Mouse (Mus musculus): Measurements from ENCODE around the gene Tubg1. TPM values are rescaled to one million over a fixed set of nuclear protein-coding genes. Genes with fewer than 3 reads are reported as not detected.
A peak's percentile ranks its signal among the peaks of the same experiment; 100 is the strongest.

Gene Tubg1
- total and polyA plus RNA-seq, 2 experiments from 2014 or later: 39.4 to 47.4 TPM

DNA sequence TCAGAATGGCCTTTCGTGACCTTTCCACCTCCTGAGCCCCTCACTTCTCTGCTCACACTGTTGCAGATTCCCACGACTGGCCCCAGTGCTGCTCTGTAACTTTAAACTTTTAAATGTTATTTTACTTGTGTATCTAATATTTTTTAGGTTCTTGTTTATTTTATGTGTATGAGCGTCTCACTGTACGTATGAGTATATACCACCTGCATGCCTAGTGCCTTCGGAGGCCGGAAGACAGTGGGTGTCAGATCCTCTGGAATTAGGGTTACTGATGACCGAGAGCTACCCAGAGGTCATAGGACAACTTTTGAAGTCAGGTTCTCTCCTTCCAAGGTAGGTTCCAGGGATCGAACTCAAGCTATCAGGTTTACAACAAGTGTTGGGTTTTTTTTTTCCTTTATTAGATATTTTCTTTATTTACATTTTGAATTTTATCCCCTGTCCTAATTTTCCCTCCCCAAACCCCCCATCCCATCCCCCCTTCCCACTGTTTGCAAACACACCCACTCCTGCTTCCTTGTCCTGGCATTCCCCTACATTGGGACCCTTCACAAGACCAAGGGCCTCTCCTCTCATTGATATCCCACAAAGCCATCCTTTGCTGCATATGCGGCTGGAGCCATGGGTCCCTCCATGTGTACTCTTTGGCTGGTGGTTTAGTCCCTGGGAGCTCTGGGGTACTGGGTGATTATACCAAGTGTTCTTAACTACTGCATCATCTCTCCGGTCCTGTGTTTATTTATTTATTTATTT, 22.7 kb downstream of the Tubg1 start:
- H3K27ac ChIP-seq (ENCODE audit: low read depth): no peak overlapping the region
- no peak overlapping the region for H3K9ac ChIP-seq (replicated peaks; ENCODE audit: low read depth, low read length)
- H3K4me2 ChIP-seq (ENCODE audit: low read depth, low read length): no peak overlapping the region
- H3K4me1 ChIP-seq (ENCODE audit: control insufficient read depth, insufficient read depth): 0 out of 2 replicates have a peak, but pooled peaks cover 4% of the 10 kb centered on the region
- no peak overlapping the region for H3K4me3 ChIP-seq (ENCODE audit: low read depth, low read length)
- H3K36me3 ChIP-seq (replicated peaks; ENCODE audit: control insufficient read depth, insufficient read depth, low read length): no peaks in the 10 kb centered on the region
- TF ChIP-seq EP300 (IDR thresholded peaks at IDR 0.05; ENCODE audit: low read depth): no peak
- no peak for TF ChIP-seq CTCF (IDR thresholded peaks at IDR 0.05; ENCODE audit: low read depth)
- no peaks in the 10 kb centered on the region for H3K9me3 ChIP-seq (replicated peaks; ENCODE audit: control insufficient read depth, low read length)
- no peak for DNase-seq (ENCODE audit: low spot score)
- 91% methylated on average over 10 of the region's 10 CpGs for WGBS
- no peaks in the 10 kb centered on the region for H3K27me3 ChIP-seq (ENCODE audit: control insufficient read depth, insufficient read depth, low read length)
- no peak for ATAC-seq (ENCODE audit: insufficient read depth, low read depth)

DNA sequence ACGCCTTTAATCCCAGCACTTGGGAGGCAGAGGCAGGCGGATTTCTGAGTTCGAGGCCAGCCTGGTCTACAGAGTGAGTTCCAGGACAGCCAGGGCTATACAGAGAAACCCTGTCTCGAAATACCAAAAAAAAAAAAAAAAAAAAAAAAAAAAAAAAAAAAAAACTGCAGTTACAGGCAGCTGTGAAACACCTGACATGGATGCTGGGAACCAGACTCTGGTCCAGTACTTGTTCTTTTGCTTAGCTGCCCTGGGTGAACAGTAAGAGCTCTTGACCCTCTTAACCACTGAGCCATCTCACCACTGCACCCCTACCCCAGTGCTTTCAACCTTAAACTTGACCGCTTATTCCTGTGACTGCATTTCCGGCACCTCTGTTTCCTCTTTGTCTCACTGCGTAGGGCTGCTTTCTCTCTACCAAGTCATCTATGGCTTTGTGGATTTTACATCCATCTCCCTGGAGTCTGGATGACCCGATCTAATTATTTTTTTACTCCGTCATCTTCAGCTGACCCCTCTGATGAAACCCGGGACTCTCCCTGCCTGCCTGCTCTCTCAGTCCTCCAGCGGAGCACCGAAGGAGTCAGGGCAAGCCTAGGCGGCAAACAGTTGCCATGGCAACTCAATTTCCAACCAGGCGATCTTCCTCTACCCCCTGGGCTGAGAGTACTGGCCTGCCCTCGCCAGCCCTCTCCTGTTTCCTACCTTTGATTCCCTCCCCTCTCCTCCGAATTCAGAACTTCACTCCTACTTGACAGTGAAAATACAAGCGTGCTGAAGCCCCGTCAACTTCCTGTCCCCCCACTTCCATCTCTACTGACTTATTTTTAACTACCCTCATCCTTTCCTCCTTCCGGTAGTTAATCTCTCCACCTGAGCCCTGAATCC, 23.8 kb downstream of the Tubg1 start:
- no peaks in the 10 kb centered on the region for H3K9me3 ChIP-seq (replicated peaks; ENCODE audit: control insufficient read depth, low read length)
- DNase-seq (ENCODE audit: low spot score): no peak
- peak overlapping the region; percentile 53 for H3K4me2 ChIP-seq (ENCODE audit: low read depth, low read length)
- no peaks in the 10 kb centered on the region for H3K36me3 ChIP-seq (replicated peaks; ENCODE audit: control insufficient read depth, insufficient read depth, low read length)
- H3K4me1 ChIP-seq (ENCODE audit: control insufficient read depth, insufficient read depth): 0 out of 2 replicates have a peak, but pooled peaks cover 4% of the 10 kb centered on the region
- no peak overlapping the region for H3K27ac ChIP-seq (ENCODE audit: low read depth)
- H3K4me3 ChIP-seq (ENCODE audit: low read depth, low read length): peak overlapping the region; percentile 33
- no peak for ATAC-seq (ENCODE audit: insufficient read depth, low read depth)
- 32% methylated on average over 19 of the region's 19 CpGs for WGBS
- H3K27me3 ChIP-seq (ENCODE audit: control insufficient read depth, insufficient read depth, low read length): no peaks in the 10 kb centered on the region
- TF ChIP-seq EP300 (IDR thresholded peaks at IDR 0.05; ENCODE audit: low read depth) (no peak), CTCF (IDR thresholded peaks at IDR 0.05; ENCODE audit: low read depth) (no peak)
- H3K9ac ChIP-seq (replicated peaks; ENCODE audit: low read depth, low read length): no peak overlapping the region; the same call in 1 of the 2 replicates

DNA sequence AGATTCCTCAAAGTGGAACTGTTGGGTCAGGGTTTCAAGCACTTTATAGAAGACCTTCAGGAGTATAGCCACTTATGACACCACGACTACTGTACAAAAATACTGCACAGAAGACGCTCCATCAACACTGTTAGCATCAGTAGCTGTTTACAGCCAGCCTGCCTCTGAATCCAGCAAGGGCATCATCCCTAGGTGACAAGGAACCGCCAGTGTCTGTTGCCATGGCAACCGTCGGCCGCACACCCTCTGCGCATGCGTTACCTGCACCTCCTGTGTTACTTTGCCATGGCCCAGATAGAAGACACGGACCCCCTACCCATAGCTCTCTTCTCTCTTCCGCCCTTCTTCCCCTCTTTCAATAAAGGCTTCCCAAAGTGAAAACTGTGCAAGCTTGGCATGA, 26.6 kb downstream of the Tubg1 start:
- no peak overlapping the region for H3K4me3 ChIP-seq (ENCODE audit: low read depth, low read length)
- H3K4me2 ChIP-seq (ENCODE audit: low read depth, low read length): no peak overlapping the region
- H3K27ac ChIP-seq (ENCODE audit: low read depth): no peak overlapping the region
- WGBS: 44% methylated on average over 10 of the region's 10 CpGs
- H3K36me3 ChIP-seq (replicated peaks; ENCODE audit: control insufficient read depth, insufficient read depth, low read length): no peaks in the 10 kb centered on the region
- H3K9me3 ChIP-seq (replicated peaks; ENCODE audit: control insufficient read depth, low read length): no peaks in the 10 kb centered on the region
- H3K27me3 ChIP-seq (ENCODE audit: control insufficient read depth, insufficient read depth, low read length): no peaks in the 10 kb centered on the region
- no peak for TF ChIP-seq CTCF (IDR thresholded peaks at IDR 0.05; ENCODE audit: low read depth)
- no peak for TF ChIP-seq EP300 (IDR thresholded peaks at IDR 0.05; ENCODE audit: low read depth)
- 0 out of 2 replicates have a peak, but pooled peaks cover 4% of the 10 kb centered on the region for H3K4me1 ChIP-seq (ENCODE audit: control insufficient read depth, insufficient read depth)
- no peak for ATAC-seq (ENCODE audit: insufficient read depth, low read depth)
- DNase-seq (ENCODE audit: low spot score): no peak
- H3K9ac ChIP-seq (replicated peaks; ENCODE audit: low read depth, low read length): no peak overlapping the region

GRCm38 (mm10) chr11:101148751-101149150, 29.0 kb downstream of the Tubg1 start:
- 0 out of 2 replicates have a peak, but pooled peaks cover 3% of the 10 kb centered on the region for H3K4me1 ChIP-seq (ENCODE audit: control insufficient read depth, insufficient read depth)
- H3K4me3 ChIP-seq (ENCODE audit: low read depth, low read length): no peak overlapping the region
- no peak overlapping the region for H3K4me2 ChIP-seq (ENCODE audit: low read depth, low read length)
- WGBS: 68% methylated on average over 10 of the region's 10 CpGs
- H3K27ac ChIP-seq (ENCODE audit: low read depth): no peak overlapping the region
- H3K27me3 ChIP-seq (ENCODE audit: control insufficient read depth, insufficient read depth, low read length): no peaks in the 10 kb centered on the region
- H3K9ac ChIP-seq (replicated peaks; ENCODE audit: low read depth, low read length): no peak overlapping the region
- no peak for DNase-seq (ENCODE audit: low spot score)
- ATAC-seq (ENCODE audit: insufficient read depth, low read depth): no peak
- no peaks in the 10 kb centered on the region for H3K9me3 ChIP-seq (replicated peaks; ENCODE audit: control insufficient read depth, low read length)
- TF ChIP-seq EP300 (IDR thresholded peaks at IDR 0.05; ENCODE audit: low read depth): no peak
- TF ChIP-seq CTCF (IDR thresholded peaks at IDR 0.05; ENCODE audit: low read depth): no peak
- H3K36me3 ChIP-seq (replicated peaks; ENCODE audit: control insufficient read depth, insufficient read depth, low read length): no peaks in the 10 kb centered on the region

GRCm38 (mm10) chr11:101149178-101150105, 29.7 kb downstream of the Tubg1 start:
- DNase-seq (ENCODE audit: low spot score) (no peak), ATAC-seq (ENCODE audit: insufficient read depth, low read depth) (no peak)
- WGBS: 54% methylated on average over 9 of the region's 9 CpGs
- H3K27ac ChIP-seq (ENCODE audit: low read depth): no peak overlapping the region
- no peaks in the 10 kb centered on the region for H3K36me3 ChIP-seq (replicated peaks; ENCODE audit: control insufficient read depth, insufficient read depth, low read length)
- H3K4me3 ChIP-seq (ENCODE audit: low read depth, low read length): no peak overlapping the region
- no peaks in the 10 kb centered on the region for H3K9me3 ChIP-seq (replicated peaks; ENCODE audit: control insufficient read depth, low read length)
- no peak overlapping the region for H3K4me2 ChIP-seq (ENCODE audit: low read depth, low read length)
- no peaks in the 10 kb centered on the region for H3K27me3 ChIP-seq (ENCODE audit: control insufficient read depth, insufficient read depth, low read length)
- TF ChIP-seq EP300 (IDR thresholded peaks at IDR 0.05; ENCODE audit: low read depth) (no peak), CTCF (IDR thresholded peaks at IDR 0.05; ENCODE audit: low read depth) (no peak)
- H3K4me1 ChIP-seq (ENCODE audit: control insufficient read depth, insufficient read depth): no peaks in the 10 kb centered on the region
- H3K9ac ChIP-seq (replicated peaks; ENCODE audit: low read depth, low read length): no peak overlapping the region

Data from heart, postnatal 0 days (tissue).